Mouse (Mus musculus): ENCODE measurements around the gene Gm10436.

- TF ChIP-seq CTCF (IDR thresholded peaks at IDR 0.05; ENCODE audit: extremely low read depth, insufficient read length, insufficient replicate concordance, low read depth, low read length): no peak
- no peak for TF ChIP-seq POLR2A (IDR thresholded peaks at IDR 0.05; ENCODE audit: low read depth, low read length)
Observed at GRCm38 (mm10) chr12:88219445-88219844, 37.5 kb upstream of the Gm10436 start.

Measured in small intestine, adult 2 months (tissue).